Mouse (Mus musculus): Measurements from ENCODE around the gene Itgb2.

Gene Itgb2

DNA sequence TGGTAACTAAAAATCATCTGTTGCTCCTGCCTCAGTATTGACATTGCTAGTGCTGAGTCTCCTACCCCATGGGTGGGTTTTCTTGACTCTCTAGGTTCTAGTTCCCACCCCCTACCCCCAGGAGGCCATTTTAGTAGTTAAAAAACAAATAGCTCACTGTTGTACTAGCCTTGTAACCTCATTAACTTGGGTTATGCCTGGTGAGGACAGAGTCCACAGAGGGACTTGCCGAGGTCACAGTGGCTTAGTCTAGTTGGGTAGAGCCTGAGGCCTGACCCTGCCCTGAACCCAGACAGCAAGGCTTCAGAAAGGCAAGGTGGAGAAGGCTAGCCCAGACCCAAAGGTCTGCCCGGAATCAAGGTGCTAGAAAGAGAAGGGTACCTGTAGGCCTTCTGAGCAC, 58.0 kb downstream of the Itgb2 start:
- no peak for DNase-seq (ENCODE audit: low read depth)

DNA sequence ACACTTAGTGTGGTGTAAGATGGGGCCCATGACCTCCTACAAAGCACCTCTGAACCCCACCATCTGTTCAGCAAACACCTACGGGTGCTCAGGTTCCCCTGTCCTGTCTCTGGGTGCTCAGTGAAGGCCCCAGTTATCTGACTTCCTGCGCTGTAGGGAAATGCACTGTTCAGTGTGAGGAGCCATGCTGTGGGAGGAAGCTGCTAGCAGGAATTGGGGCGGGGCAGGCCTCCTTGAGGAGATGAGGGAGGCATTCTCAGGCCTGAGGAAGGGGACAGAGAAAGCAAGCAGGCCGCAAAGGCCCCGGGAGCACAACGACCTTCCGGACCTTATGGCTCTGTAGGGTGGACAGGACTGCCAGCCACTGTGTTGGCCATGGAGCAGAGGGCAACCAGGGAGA, 59.1 kb downstream of the Itgb2 start:
- DNase-seq (ENCODE audit: low read depth) = no peak

DNA sequence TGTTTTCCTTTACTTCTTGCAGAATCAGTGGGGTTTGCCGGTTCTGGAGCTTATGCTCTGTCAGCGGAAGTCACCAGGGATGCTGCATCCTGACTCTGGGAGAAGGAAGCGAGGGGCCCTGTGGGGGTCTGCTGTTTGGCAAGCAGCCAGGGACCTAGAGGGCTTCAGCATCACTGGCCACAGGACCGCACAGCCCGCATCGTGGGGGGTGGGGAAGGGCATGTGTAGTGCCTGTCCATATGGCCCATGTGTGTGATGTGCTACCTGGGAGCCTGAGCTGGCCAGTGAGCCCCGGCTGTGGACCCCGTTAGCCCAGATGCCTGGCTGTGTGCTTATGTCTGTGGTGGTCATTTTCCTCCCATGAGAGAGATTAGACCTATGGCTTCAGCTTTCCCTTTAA, 59.7 kb downstream of the Itgb2 start:
- DNase-seq (ENCODE audit: low read depth) = no peak

DNA sequence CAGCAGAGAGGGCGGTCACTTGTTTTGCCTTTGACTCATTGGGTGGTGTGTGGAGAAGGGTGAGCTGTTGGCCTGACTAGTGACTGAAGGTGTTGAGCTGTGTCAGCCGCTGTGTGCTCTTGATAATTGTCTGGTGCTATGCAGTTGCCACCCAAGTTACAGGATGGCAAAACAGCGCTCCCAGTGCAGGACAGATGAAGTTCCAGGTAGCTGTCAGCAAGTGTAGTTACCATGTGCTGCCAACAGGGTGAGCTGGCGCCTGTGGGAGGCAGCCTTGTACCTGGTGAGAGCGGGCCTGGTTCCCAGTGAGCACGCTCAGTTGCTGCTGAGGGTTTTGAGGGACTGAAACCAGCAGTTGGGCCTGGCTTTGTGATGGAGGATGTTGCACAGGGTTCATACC, 60.8 kb downstream of the Itgb2 start:
- peak; percentile 89 for DNase-seq (ENCODE audit: low read depth)

DNA sequence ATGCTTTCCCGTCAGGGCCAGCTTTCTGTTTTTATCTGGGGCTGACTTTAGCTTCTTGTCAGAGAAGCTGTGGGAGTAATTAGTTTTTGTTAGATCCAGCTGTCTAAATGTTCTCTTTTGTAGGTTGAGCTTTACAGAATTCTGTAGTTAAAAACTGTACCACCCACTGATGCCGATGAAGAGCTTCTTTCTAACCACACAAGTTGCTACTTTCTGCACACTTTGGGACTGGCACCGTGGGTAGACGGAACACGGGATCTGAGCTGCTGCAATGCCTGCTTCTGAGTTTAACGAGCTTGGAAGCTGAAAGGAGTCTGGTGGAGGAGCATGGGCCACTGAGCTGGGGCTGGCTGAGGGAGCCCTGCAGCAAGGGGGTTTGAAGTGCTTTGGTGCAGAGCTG, 61.5 kb downstream of the Itgb2 start:
- DNase-seq (ENCODE audit: low read depth) = no peak

DNA sequence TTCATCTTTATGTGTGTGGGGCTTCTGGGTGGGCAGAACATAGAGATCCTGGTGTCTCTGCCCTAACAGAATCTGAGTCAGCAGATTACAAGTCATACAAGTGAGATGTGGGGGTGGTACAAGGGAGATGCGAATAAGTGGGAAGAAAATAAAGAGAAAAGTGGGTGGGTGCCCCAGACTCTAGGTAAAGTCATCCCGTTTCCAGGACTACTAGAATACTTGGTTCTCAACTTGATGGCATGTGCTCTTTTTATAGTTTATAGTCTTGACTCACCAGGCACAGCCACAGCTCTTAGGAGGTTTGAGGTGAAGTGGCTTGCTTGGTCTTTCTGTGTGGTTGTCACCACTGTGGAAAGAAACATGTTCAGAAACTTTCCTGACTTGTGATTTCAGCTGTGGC, 66.0 kb downstream of the Itgb2 start:
- no peak for DNase-seq (ENCODE audit: low read depth)

DNA sequence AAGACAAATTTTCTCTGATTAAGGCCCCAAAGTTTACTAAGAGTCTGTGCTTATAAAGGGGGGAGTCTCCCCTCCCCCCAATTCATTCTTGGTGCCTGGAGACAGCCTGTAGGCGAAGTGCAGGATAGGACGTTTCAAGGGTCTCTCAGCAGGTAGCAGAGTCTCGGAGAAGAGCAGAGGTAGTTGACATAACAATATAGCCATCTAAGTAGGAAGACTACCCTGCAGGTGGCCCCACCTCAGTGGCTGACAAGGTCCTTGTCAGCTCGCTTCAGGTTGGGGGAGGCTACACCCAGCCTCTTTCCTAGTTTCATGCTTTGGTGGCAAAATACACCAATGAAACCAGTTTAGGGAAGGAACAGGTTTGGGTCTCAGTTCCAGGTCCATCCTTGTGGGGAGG, 73.0 kb downstream of the Itgb2 start:
- DNase-seq (ENCODE audit: low read depth) = no peak

DNA sequence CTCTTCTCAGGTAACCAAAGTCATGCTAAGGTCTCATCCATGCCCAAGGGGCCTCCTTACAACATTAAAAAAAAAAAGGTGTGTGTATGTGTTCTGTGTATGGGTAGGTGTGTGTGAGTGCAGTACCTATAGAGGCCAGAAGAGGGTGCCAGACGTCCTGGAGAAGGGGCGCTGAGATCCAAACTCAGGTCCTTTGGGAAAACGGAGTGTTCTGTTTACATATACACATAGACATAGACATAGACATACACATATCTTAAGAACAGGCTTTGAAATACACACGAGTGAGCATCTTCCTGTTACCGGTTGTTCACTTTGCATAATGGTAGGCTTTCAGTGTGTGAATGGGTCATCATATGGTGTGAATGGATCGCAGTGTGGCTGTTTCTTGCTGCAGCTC, 74.1 kb downstream of the Itgb2 start:
- peak; percentile 52 for DNase-seq (ENCODE audit: low read depth)

DNA sequence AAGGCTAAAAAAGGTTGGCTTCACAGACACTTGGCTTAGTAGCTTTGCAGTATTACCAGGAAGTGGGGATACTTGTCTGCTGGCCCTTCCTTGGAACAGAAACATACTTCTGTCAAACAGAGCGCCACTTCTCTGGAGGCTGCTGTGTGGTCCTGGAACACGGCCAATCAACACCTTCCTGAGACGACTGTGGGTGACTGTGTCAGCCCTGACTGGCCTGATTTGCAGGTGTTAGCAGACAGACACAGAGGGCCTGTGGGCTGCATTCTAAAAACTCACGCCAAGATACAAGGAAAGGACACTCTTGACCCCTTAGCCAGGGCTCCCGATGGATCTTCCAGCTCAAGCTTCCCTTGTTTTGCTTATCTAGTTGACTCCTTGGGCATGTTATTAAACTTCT, 74.9 kb downstream of the Itgb2 start:
- DNase-seq (ENCODE audit: low read depth) = no peak

DNA sequence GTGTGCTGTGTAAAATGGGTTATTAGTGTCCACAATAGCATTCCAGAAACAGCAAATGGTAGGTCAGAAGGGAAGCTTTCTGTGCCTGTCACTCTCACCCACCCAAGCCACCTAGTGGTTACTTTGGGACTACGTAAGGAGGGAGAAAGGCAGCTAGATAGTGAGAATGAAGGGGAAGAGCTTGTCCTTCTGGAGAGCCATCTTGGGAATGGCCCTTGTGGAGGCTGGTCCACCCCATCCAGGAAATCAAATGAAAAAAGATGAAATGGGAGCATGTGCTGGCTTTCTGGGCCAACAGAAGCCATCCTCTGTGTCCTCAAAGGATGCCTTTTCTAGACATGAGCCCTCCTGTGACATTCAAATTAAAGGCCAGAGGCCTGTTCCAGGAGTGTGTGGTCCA, 75.3 kb downstream of the Itgb2 start:
- DNase-seq (ENCODE audit: low read depth) = peak; percentile 79

DNA sequence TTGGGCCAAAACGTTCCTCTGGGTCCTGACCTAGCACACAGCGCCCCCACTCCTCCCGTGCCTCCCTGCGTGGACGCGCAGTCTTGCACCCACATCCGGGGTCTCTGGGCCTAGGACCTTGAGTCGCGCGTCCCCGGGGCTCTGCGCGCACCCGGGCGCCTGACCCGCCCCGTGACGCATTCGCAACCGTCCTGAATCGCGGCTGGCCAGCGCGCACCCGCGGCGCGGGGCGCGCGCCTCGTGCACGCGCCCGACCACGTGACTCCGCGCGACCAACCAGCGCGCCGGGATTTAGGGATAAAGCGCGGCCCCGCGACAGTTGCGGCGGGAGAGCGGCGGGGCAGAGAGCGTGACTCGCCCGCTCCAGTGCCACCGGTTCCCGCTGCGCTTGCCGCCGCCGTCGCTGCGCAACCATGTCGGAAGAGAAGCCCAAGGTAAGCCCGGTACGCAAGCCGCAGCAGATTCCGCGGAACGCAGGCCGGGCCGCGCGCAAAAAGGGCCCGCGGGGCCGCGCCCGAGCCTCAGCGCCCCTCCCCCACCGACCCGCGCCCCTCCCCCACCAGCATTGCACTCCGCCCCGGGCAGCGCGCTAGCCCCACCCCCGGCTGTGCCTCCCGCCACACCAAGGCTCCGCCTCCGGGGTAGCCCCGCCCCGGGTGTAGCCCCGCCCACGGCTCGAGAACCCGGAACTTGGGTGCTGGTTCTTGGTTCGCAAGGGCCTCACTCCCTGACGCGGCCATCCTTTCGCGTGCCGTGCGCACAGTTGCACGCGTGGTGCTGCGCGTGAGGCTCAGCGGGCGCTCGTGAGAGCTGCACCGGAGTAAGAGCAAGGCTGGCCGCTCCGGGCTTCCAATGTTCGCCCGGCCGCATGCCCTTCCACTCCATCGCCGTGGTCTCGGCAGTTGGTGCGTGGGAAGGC, 76.1 kb downstream of the Itgb2 start, which contains the start of the genes Sumo3 and Gm49325:
Gene Sumo3 (plus strand): TSS at position 190 of the 919 bp plus-strand sequence.
Gene Gm49325 (plus strand): TSS at position 290 of the 919 bp plus-strand sequence.
- peak; percentile 98 for DNase-seq (ENCODE audit: low read depth)

DNA sequence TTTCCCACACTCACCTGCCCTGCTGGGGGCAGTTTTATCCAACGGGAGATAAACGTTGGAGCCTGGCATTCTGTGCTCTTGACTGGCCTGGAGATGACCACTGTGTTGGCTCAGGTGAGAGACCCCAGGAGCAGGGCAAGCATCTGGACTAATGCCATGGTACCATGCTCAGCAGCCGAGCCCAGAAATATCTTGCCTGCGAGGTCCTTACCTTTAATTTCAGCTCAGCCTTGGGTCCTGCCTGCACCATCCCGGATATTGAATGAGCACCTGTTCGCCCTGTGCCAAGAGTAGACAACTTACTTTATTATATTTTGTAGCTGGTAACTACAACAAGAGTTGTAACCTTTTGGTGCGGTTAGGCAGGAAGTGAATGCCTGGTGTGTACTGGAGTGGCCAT, 76.8 kb downstream of the Itgb2 start:
- DNase-seq (ENCODE audit: low read depth) = peak; percentile 82

DNA sequence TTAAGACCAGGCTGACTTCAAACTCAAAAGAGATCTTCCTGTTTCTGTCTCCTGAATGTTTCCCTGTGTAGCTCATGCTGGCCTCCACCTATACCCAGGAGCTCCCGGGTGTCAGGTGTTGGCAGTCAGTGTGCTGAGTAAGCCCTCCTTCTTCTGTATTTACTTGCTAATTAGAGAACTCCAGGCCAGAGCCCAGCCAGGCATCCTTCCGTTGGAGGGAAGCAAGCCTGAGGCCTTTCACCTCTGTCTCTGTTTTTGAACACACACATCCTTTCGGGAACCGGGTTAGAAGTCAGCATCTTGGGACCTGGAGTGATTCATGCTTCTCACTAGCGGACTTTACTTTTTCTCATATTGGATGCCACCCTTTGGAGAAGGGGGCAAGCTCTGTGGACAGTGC, 77.4 kb downstream of the Itgb2 start:
- no peak for DNase-seq (ENCODE audit: low read depth)

DNA sequence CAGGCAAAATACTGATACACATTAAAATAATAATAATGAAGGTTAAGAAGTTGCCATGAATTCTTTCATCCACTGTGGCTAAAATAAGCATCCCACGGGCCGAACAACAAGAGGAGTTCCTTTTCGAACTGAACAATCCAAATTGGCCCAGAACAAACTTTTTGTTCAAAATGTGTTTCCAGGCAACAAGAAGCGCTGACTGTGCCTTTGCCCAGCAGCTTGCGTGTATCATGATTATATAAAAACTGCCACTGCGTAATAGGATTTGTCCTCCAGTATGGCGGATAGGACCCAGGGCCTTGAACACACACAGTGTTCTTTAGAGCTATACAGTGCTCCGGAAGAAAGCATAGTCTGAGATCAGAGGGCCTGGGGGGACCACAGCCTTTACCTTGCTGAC, 78.5 kb downstream of the Itgb2 start:
- DNase-seq (ENCODE audit: low read depth) = no peak

DNA sequence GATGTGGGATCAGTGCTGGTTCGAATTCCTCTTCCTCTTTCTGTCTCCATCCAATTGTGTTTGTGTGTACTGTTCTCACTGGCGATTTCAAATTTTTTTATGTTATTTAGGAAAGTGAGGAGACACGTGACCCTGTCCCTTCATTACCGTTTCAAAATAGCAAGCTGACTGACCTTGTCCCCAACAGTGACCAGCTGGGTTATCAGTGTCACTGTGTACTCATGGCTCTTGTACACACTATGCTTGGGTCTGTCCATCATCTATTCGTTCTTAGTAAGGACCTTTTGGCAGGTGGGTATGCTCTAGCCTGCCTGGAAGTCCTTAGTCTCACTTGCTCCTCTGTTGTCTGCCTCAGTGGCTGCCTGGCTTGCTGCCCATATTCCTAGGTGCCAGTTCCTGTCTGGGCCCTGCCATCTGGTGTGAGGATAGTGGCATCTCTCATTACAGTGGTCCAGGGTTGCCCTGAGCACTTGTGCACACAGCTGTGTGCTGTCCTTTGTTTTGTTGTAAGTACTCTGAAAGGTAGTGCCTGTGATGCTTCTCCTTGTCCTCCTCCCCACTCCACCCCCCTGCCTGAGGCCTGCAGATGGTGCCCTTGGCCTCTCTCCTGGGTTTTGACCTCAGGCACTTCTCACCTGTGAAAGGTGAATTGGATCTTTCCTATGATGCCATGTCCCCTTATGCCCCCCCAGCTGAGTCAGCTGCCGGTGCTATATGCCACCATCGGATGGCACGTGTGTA, 80.3 kb downstream of the Itgb2 start:
- DNase-seq (ENCODE audit: low read depth) = no peak

DNA sequence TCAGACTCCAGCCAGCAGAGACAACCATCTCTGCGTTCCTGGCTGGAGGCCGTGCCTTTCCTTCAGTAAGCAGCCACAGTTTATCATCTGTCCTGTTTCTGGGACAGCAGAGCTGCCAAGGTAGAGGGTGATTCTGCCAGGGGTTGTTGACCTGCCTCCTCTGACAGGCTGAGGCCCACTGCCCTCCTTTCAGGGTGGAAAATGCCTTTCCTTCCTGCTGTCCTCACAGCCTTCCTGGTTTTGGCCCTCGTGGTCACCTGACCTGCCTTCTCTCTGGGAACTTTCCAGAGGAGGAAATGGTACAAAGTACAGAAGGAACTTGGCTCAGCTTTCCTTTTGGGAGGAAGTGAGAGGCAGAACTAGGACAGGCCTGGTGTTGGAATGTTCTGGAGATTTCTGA, 83.4 kb downstream of the Itgb2 start:
- no peak for DNase-seq (ENCODE audit: low read depth)
